Mouse (Mus musculus) cerebellum, adult 9-10 months (tissue): ENCODE results near the gene Rnf7.

Experiments used
- DNase-seq: peaks from one replicate; pipeline ENCODE4 v3.0.0; 2022

The Rnf7 gene

DNA sequence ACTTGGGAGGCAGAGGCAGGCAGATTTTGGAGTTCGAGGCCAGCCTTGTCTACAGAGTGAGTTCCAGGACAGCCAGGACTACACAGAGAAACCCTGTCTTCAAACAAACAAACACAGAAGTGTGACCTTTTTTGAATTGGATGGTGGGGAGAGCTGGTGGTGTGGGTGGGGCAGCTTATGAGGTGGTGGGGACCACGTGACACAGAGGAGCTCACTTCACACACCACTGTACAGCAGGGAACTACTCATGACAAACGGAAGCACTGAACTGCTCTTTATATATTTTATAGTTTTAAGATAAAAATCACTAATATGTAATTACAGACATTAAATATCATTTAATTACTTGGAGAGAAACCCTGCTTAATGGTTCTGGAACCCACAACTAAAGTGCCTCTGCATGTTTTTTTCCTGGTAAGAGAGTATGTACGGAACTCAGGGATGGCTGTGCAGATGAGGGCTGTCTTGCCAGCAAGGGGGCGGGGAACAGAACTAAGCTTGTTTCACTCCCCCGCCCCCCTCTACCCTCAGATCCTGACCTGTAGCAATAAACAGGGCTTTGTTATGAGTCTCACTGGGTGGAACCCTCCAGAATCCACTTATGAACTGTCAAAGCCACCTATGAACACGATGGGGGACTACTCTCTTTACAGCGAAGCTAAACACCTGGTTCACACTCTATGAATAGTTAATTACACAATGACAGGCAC lies 8.8 kb downstream of the Rnf7 start:
- DNase-seq, result no peak

DNA sequence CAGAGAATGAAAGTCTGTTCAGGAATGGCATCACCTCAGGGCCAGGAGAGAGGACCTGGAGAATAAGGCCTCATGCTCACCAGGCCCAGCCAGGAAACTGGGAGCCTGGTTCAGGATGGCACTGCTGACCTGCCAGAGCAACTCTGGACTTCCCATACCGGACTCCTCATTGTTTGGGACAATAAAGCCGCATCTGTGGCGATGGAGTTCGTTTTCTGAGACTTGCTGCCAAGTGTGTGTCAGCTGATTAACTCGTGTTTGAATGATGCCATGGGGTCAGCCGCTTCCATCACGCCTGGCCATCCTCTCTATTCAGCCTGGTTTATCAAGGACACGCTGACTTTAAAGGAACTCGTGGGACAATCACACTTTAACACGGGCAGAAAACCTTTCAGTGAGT lies 14.8 kb downstream of the Rnf7 start:
- DNase-seq, result no peak

DNA sequence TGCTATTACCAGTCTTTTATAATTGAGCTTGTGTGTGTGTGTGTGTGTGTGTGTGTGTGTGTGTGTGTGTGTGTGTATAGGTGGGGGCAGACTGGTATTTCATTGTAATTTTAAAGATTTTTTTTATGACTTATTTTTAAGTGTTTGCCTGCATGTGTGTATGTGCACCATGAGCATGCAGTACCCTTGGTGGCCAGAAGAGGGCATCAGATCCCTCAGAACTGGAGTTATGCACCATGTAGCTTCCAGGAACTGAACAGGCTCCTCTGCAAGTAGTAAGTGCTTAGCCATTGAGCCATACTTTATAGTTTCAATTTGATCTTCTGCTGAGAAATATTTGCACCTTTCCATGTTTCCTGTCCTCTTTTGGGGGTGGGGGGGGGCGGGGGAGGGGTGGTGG lies 16.9 kb downstream of the Rnf7 start:
- DNase-seq, result no peak

DNA sequence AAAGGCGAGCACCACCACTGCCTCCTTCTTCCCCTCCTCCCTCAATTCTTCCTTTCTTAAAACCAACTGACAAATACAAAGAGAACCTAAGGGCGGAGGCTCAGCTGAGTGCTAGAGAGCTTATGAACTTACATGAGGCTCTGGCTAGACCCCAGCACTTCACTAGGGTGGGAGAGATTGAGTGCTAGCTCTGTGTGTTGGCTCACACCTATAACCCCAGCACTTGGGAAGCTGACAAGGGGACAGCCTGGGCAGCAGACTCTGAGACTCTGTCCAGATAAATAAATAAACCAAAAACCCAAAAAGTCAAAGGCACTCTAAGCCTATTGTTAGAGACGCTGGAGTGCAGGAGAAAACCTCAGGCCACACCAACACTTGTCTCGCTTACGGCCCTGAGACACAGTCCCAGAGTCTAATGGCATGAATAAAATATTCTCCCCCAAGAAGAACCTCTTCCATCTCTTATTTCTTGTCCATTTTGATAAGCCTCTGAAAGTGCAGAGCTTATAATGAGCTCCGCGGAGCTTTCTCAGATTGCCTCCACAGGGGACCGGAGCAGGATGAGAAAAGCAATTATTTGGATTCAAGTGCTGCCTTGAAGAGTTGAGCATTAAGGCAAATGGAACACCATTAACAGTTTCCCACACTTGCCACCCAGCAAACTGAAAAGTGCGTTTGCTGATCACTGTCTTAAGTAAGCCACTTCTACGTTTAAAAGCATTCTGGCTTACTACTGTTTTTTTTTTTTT lies 18.2 kb downstream of the Rnf7 start:
- no peak for DNase-seq

DNA sequence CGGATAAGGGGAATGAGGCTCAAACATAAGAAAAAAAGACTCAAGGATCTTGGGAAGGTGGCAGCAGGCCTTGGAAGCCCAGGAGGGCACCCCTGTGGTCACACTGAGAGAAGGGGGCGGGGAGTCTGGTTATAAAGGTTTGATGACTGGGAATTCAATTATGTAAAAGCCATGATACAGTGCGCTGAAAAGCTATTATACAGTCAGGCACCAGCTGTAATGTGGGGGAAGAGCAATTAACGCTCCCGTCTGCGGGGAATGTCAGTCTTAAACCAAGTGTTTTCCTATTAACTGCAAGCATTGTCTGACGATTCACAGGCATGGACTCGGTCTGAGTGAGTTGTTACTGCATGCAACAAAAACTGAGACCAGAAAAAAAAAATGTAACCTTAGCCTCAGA lies 22.9 kb downstream of the Rnf7 start:
- DNase-seq, result no peak

DNA sequence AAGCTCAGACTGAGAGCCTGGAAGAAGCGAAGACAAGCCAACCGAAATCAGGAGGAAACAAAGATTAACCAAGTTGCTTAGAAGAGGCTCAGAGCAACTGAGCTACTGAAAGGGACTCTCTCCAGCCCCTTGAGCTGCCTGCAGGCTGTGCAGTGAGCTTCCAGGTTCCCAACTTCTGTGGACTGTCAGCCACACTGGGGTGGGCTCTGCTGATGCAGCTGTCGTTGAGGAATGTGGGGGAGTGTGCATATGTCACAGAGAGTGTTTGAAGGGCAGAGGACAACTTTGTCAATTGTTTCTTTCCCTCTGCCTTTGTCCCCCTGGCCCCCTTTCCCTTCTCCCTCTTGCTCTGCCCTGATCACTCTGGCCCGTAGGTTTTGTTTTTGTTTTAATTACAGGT lies 25.5 kb downstream of the Rnf7 start:
- no peak for DNase-seq

DNA sequence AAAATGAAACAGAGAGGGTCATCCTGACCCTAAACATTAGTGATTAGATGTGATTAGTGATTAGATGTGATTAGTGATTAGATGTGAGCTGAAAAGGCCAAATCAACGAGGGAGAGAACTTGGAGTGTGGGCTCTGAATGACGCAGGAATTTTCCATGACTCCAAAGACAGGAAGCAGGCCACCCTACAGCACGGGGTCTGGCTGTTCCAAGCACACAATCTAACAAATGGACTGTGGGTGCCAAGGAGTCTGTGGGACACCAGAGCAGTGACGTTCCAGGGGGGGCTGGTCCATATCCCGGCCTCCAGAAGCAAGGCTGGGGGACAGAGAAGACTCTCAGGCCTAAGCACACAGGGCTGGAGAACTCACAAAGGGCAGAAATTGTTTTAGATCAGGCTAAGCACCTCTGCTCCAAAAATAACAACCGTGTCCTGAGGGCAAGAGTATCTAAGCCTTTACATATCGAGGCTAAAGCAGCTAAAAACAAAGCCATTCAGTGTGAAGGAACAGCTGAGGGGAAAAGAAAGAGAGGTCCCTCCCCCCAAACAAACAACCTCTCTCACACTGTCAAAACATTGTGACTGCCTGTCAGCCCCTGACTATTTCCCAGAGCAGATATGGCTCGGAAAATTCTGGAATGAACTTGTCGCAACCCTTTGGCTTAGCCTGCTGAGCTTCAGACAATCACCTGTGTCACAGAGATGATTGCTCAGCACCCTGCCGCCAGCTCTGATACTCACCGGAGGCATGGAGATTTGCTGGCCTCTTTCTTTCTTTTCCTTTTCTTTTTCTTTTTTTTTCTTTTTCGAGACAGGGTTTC lies 27.4 kb downstream of the Rnf7 start:
- DNase-seq, result no peak

DNA sequence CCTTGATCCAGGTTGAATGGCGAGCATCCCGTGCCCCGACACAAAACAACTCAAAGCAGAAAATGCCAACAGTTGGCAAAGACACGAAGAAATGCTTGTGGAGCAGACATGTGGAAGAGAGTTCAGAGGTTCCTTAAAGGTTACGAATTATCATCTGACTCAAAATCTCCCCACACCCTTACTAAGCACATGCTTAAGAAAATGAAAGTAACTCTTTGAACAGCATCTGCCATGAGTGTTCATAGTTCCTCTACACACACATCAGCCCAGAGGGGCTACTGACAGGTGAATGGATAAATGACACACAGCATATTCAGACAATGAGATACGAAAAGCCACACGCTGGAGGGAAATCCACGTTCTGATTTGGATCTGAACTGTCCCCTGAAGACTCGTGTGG lies 29.0 kb downstream of the Rnf7 start:
- no peak for DNase-seq

DNA sequence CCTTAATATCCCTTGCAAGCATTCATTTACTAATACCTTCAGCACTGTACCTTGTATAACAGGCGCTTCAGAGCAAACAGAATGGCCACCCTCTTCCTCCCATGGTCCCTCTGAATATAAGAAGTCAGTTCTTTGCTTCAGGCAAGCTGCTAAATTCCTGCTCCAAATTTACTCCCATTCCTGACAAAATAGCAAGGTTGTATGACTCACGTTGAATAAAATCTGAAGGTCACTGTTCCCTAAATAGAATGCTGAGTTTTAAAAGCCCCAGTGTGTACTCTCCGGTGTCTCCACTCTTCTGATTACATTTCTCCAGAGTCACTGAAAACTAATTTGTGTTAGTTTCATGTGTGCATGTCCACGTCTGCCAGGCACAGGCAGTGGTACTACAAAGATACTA lies 33.1 kb downstream of the Rnf7 start:
- DNase-seq, result no peak

DNA sequence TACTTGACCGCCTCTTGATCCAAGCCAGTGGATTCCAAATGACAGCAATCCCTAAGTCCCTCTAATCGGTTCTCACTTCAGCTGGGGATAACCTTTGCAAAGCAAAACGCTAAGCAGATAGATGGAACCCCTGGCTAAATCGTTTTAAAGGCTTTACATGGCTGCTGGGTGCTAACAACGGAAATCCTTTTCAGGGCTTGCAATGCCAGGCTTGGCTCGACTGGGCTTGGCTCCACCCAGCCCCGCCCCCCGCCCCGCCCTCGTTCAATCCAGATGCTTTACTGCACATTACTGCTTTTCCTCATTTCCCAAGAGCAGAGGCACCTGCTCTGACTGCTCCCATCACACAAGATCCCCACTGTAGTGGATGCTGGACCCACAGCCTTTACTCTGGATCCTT lies 36.4 kb downstream of the Rnf7 start:
- DNase-seq, result no peak

DNA sequence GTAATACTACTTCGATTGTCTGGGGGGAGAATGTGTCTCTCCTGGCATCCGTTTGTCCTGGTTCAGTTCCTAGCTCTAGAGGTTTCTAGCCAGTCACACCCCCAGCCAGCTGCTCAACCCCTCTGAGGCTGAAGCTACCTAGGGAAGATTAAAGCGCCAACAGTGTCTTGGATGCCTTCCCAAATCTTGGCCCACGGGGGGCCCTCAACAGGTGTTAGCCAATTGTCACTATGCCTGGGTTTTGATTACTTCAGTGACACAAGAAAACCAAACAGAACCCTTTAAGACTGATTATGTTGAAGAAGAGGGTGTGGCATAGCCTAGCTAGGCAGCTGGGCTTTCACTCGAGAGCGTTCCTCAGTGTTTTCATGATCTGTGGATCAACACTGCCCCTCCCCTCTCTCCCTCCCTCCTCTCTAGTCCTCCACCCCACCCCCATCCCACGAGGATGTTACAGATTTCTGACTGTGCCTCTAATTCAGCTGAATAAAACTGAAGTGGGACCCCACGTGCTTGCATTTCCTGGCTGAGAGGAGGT lies 40.1 kb downstream of the Rnf7 start:
- DNase-seq, result peak; percentile 21

DNA sequence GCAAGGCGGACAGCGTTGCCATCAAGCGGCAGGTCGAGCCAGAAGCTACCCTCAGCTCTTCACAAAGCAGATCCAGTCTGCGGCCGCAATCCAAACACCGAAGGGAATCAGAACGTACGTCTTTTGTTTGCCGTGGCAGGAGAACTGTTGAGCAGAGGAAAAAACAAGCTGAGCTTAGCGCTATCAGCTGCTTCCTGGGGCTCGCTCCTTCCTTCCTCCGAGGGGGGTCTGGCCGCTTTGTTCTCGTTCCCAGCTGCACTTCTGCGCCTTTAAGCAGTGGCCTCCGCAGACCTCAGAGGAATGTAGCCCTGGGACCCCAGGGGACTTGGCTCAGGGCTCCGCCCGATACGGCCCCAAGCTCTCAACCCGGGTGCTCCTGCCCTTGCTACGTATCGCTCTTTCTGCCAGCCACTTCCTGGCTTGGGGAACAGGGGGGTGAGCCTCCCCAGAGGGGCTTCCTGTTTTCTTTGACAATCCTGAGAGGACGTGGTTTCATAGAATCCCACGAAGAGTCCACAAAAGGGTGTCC lies 40.6 kb downstream of the Rnf7 start:
- peak; percentile 25 for DNase-seq

DNA sequence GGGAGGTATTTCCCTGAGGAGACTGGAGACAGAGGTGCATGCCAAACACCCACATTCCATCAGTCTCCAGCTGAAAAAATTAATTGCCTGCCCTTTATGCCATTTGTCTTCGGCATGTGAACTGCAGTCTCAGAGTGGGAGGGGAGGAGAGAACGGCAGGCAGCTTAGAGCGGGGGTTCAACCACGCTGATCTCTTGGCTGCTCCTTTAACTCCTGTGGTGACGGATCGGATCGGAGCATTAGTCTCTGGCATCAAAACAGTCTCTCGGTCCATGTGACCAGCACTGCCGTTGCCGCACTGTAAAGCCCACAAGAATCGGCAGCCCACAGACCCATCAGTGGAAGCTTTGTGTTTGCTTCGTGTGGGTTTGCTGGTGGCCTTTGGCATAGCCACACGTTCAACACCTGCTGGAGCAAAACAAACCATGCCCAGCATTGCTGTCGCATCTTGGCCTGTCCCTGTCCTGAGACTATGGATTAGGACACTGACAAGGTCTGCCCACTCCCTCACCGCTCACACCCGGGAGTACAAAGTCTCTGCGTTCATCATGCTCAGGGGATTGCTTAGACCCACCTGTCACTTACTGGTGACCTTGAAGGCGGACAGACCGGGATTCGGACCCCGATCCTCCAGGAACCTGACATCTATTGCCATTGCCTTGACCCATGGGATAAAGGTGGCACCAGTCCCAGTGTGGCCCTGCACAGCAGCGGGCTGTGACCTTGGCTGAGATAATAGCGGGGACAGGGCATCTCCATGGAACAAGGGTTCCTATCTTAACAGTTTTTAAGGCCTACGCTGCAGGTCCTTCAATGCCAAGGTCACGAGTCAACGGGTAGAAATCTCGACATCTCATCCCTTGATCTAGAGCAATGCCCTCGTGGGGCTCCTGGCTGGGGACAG lies 41.3 kb downstream of the Rnf7 start:
- peak; percentile 19 for DNase-seq

DNA sequence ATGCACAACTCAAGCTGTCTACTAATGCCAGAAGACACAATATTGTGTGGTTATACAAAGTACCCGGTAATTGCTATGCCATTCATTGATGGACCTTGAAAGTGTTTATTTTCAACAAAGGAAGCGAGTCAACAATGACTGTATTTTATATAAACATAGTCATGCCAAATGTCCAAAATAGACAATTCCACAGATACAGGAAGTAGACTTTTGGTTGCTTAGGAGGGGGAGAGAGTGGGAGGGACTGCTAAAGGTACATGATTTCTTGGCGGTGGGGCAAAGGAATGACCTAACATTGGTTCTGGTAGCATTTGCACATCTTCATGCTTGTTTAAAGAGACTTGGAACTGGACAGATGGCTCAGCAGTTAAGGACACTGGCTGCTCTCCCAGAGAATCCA lies 45.9 kb downstream of the Rnf7 start:
- DNase-seq, result no peak

DNA sequence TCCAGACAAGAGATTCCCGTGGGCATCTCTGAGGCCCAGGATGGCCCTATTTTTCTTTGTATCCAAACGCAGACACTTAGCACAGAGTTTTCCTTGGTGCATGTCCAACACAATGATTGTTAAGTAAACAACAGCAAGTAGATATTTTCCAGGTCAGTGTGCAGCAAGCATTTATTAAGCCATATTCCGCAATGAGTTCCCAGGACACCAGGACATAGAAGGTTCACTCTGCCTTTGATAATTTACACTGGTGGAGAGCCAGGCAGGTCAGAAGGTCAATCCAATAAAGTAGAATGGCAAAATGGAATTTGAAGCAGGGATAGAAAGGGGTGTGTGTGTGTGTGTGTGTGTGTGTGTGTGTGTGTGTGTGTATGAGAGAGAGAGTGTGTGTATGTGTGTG lies 47.4 kb downstream of the Rnf7 start:
- DNase-seq, result no peak

DNA sequence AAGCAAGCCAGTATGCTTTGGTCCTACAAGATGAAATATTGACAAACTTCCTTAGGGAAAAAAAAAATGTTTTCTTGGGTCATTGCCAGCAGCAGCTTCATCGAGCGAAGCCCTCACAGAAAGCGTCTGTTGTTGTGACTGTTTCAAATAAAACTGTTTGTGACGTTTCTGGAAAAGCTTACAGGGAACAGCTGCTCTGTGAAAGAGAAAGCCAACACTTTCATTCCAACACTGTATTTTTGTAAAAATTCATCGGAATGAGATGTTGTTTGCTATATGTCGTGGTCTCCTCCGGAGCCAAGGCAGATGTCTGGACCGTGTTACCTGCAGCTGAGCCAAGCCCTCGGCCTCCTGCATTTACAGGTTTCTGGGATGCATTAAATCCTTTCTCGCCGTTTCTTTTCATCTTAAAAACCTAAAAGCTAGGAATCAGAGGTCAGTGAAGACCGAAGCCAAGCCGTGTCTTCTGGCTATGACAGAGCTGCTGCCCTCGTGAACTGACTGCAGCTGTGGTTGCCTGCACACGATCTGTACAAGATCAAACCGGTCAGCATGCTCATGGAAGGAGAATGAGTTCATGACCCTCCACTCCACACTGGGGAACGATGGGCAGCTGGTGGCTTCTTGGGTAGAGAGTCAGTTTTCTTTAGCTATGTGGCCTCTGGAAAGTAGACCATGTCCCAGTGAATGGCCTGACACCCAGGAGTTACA lies 50.0 kb downstream of the Rnf7 start:
- DNase-seq, result no peak

DNA sequence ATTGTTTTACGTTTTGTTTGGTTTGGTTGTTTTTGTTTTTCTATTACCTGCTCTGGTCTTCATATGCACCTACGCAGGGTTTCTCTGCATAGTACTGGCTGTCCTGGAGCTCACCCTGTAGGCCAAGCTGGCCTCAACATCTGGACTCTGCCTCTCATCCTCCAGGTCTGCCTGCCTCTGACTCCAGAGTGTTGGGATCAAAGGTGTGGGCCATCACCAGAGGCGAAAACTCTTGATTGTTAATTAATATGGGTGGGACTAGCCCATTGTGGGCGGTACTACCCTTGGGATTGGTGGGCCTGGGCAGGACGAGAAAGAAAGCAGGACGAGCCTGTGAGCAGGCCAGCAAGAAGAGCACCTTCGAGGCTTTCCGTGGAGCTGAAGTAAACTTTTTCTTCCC lies 54.4 kb downstream of the Rnf7 start:
- DNase-seq, result no peak
